Mouse (Mus musculus) urinary bladder, adult 18-20 months (tissue): Measurements from ENCODE around the gene Vgll4.

ENCODE experiments used
- DNase-seq, 2 experiments: peaks; one replicate each; pipeline ENCODE4 v3.0.0; 2022; ENCODE audit warnings: low spot score in 2 of 2, mixed read lengths in 2 of 2

Gene Vgll4

DNA sequence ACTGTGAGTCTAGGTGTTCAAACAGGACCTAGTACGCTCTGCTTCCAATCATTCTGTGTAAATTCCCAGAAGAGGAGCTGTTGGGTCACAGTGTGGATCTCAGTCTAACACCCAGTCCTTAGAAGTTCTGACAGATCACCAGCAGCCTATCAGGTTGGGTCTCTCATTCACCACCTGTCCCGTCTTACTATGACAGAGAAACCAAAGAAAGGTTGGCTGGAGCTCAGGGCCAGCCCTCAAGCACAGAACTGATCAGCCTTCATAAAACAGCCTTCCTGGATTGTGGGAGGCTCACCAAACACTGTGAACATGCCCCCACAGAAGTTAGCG lies 96.0 kb downstream of the Vgll4 start:
- DNase-seq: no peak

DNA sequence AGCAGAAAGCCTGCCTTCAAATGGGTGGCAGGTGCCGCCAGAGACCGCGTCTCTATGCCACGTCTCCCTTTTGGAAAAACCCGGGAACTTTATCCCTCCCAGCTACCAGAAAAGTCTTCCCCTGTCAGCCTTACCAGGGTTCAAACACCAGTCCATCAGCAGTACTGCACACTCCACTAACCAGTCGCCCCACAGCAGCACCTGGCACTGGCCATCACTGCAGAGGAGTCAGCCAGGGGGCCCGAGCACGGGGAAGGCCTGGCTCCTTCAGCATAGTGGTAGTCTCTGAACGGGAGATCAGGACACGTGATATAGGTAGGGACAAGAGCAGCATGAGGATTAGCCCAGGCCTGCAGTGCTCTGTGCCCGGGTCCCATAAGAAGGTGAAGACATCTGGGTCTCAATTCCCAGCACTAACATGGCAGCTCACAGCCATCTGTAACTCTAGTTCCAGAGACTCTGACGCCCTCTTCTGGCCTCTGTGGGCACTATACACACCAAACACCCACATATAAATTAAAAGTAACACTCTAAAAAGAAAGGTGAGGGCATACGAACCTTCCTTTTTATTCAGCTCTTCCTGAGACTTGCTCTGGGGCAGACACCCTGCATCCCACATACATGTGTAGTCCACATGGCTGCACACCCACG lies 98.7 kb downstream of the Vgll4 start:
- DNase-seq: no peak

DNA sequence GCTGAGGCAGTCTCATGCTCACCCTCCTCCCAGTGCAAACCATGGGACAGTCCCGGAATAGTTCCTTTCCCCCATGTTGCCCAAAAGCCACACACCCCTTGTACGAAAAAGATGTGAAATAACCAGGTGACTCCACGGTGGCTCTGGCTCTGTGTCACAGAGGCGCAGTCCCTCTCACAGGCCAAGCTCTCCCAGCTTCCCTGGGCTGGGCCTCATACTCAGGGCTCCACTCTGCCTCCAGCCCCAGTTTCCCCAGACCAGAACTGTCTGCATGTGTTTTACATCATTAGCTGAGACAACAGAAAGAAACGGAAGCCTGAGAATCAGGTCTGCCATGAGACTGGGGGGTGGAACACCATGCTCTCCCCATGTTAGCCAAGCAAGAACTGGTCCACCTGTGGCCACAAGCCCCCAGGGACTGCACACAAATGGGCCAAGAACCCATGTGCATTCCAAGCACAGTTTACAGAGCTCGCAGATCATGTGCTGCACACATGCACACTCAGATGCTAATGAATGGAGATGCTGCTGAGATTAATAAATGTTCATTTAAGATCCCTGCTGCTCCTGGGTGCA lies 100.2 kb downstream of the Vgll4 start:
- no peak for DNase-seq

- DNase-seq: no peak
These were observed 101.1 kb downstream of the Vgll4 start for GRCm38 (mm10) chr6:114868656-114869055.

DNA sequence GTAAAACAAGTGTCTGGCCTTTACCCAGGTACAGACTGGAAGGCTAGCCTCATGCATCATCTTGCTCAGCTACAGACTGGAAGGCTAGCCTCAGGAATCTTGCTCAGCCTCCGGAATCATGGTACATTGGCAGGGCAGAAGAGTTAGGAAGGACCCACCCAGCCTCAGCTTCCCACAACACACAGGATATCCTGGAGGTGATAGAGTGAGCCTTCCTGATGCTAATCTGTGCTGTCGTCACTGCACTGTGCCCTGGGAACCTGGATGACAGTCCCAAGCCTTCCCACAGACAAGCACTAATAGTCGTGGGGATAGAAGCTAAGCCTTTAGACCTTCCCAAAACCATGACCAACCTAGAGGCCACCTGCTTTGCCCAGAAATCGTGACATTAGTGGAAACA lies 103.2 kb downstream of the Vgll4 start:
- no peak for DNase-seq

DNA sequence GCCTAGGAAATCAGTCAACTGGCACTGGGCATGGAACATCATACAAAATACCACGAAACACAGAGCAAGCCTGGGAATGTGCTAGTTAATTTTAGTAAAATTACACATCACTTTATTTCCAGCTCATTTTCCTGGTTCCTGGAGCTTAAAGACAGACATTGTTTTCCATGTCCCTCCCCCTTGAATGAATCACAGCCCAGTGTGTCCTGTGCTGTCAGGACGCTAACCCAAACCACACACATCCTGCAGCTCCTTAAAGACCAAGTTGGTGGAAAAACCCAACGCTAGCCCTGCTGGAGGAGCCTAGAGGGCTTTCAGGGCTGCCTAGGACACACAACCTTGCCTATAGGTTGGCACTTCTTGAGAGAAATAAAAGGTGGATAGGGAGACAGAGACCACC lies 103.7 kb downstream of the Vgll4 start:
- no peak for DNase-seq

GRCm38 (mm10) chr6:114864421-114864820 lies 105.4 kb downstream of the Vgll4 start:
- DNase-seq: no peak

DNA sequence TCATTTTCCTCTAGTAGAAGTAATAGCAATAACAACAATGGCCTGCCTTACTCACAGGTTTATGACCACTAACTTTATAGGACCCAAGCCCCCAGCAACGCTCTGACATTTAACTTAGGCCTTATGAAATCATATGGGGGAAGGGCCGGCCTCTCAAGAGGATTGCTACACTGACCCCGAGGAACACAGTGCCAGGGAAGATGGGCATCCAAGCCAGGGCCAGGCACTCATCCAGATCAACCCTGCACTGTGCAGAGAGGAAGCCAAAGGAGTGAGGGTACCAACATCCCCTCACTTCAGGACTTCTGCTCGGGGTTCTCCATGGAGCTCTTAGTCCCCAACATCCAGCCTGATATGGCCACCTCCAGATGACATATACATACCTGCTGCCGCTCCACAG lies 106.3 kb downstream of the Vgll4 start:
- DNase-seq: no peak

GRCm38 (mm10) chr6:114862046-114862445 lies 107.7 kb downstream of the Vgll4 start:
- DNase-seq: no peak

GRCm38 (mm10) chr6:114861591-114861990 lies 108.2 kb downstream of the Vgll4 start:
- DNase-seq: no peak

- DNase-seq: peak in 1 of 2 experiments; percentile 62
These were observed 108.9 kb downstream of the Vgll4 start for GRCm38 (mm10) chr6:114860677-114861568.

DNA sequence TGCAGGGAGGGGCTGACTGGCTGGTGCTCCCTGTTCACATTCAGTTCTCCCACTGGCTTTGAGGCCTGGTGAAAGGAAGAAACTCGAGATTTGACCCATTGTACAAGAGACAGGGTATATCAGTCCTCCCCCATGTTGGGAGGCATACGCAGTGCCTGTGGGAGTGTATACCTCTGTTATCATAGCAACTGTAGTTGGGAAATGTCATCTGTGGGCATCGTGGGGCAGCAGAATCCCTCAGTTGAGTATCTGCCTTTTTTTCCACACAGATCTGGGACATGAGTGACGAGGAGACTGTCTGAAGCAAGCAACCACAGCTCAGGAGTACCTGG lies 111.1 kb downstream of the Vgll4 start:
- DNase-seq: no peak

DNA sequence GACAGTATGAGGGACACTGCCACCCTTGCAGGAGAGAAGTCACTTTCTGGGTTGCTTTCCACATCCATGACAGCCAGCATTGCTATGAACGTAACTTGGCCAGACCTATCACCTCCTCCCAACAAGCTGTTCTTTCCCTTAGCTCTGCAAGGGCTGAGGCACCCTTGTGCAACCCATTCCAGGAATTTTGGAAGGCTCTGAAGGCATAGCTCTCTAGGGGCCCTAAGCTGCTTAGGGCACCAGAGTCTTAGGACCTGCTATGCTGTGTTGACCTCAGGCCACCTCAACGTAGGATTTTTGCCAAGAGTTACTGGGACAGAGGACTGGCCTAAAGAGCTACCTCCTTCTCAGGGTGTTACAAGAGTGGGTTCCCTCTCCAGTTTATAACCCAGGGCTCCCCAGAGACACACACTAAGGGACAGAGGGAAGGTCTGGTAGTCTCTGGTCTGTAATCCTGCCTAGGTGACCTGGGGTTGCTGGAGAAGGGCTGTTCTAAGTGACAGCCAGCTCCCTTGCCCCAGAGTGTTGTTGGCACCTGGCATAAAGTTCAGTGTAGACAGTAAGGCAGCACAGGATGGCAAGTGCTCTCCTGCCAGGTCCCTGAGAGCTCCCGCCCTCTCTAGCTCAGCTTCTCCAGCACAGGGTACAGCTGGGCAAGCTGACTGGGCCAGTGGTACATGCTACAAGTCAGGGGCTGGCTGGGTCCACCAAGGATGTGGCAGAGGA lies 111.6 kb downstream of the Vgll4 start:
- DNase-seq: no peak

DNA sequence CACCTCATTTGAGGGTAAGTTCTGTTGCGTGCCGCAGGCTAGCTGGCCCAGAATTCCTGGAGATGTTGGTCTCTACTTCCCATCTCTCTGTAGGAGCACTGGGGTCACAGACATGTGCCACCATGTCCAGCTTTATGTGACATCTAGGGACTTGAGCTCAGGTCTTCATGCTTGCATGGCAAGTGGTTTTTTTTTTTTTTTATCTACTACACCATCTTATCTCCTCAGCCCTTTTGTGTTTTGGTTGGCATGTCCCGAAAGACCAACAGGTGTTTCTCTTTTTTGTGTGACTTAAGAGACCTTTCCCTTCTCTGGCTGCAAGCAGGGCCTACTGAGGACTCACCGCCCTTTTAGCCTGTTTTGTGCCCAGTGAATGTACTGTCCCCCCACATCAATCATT lies 113.3 kb downstream of the Vgll4 start:
- DNase-seq: no peak

- no peak for DNase-seq
These were observed 114.2 kb downstream of the Vgll4 start for GRCm38 (mm10) chr6:114855644-114856043.

DNA sequence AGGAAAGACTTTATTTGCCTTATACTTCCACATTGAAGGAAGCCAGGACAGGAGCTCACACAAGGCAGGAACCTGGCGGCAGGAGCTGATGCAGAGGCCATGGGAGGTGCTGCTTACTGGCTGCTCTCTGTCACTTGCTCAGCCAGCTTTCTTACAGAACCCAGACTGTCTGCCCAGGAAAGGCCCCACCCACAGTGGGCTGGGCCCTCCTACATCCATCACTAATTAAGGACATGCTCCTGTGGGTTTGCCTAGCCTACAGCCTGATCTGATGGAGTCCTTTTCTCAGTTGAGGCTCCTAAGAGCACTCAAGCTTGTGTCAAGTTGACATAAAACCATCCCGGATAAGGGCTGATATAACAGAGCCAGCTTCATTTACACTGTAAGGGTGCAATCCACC lies 115.4 kb downstream of the Vgll4 start:
- DNase-seq: no peak

DNA sequence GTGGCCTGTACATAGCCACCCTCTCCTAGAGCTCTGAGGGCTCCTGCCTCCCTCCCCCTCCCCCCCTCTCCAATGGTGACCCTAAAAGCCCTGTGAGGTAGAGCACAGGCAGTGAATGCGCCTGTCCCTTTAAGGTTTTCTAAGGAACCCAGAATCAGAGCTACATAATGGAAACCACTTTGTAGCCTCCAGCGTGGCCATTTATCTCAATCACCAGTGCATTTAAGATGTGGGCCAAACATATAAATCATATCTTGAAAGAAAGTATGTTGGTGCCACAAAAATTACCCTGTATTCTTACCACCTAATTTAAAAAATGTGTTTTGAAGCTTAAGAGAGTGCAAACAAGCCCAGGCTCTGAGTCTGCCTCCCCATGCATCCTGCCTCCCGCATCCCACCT lies 117.1 kb downstream of the Vgll4 start:
- DNase-seq: no peak

- no peak for DNase-seq
These were observed 118.1 kb downstream of the Vgll4 start for GRCm38 (mm10) chr6:114851688-114852087.

DNA sequence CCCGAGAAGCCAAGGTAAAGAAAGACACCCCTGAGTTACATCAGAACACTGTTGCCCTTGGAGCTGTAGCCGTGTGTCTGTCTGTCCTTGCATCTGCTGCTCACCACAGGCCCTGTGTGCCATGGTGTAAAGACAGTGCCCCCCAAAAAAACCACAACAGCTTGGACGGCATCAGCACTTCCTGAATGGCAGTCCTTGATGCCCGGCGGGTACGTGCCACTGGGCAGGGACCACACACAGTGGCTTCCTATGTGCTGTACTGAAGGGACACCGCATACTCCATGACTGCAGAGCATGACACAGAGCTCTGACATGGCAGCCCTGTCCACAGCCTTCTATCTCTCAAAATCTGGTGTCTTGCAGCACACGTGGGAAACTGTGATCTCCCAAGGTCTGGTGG lies 120.0 kb downstream of the Vgll4 start:
- DNase-seq: no peak

- DNase-seq: no peak
These were observed 121.0 kb downstream of the Vgll4 start for GRCm38 (mm10) chr6:114848761-114849160.

- no peak for DNase-seq
These were observed 122.1 kb downstream of the Vgll4 start for GRCm38 (mm10) chr6:114847582-114848174.

- no peak for DNase-seq
These were observed 123.5 kb downstream of the Vgll4 start for GRCm38 (mm10) chr6:114846153-114846772.
